Mouse (Mus musculus): ENCODE measurements around the gene Adar. TPM values are rescaled to one million over a fixed set of nuclear protein-coding genes. Genes with fewer than 3 reads are reported as not detected.

The Adar gene
- total and polyA plus RNA-seq, 2 experiments from 2014 or later = 22.9 to 77.1 TPM

- ATAC-seq (ENCODE audit: low FRiP score) (no peak), DNase-seq (ENCODE audit: low spot score) (no peak)
Observed at GRCm38 (mm10) chr3:89802876-89803275, 88.1 kb downstream of the Adar start.

More at GRCm38 (mm10) chr3:89802876-89803275, 88.1 kb downstream of the Adar start:
- no peak for TF ChIP-seq CTCF (IDR thresholded peaks at IDR 0.05)
- H3K9me3 ChIP-seq (ENCODE audit: low read length) = no peaks in the 10 kb centered on the region
- H3K36me3 ChIP-seq (ENCODE audit: insufficient read depth, low read length) = no peaks in the 10 kb centered on the region
- no peaks in the 10 kb centered on the region for H3K4me1 ChIP-seq (ENCODE audit: insufficient read depth, low read length)
- no peak overlapping the region for H3K9ac ChIP-seq (replicated peaks; ENCODE audit: low read length, poor library complexity, severe bottlenecking)
- H3K27me3 ChIP-seq (ENCODE audit: insufficient read depth, low read length) = no peaks in the 10 kb centered on the region
- 77% methylated on average over 14 of the region's 15 CpGs for WGBS
- H3K4me3 ChIP-seq (ENCODE audit: low read depth, low read length) = no peak overlapping the region
- no peak overlapping the region for H3K4me2 ChIP-seq (ENCODE audit: low read depth, low read length, poor library complexity, severe bottlenecking)
- no peak overlapping the region for H3K27ac ChIP-seq (ENCODE audit: low read depth, low read length)

Other genes starting within 250 kb of the Adar start
- 21.4 and 23.3 TPM in 2 replicates for gene Kcnn3, start 194.9 kb upstream of the Adar start, total RNA-seq (2014; rRNA removed)
- 5.9 and 7.3 TPM in 2 replicates for gene Kcnn3, start 194.9 kb upstream of the Adar start, polyA plus RNA-seq (2015; fragmentation: Nextera tagmentation; extraction: Ambion mirVana)
- gene Chrnb2, start 49.6 kb downstream of the Adar start, total RNA-seq (2014; rRNA removed) = 47.3 and 53.6 TPM in 2 replicates
- 20.5 and 20.9 TPM in 2 replicates for gene Chrnb2, start 49.6 kb downstream of the Adar start, polyA plus RNA-seq (2015; fragmentation: Nextera tagmentation; extraction: Ambion mirVana)
- 59.1 and 62.2 TPM in 2 replicates for gene Ube2q1, start 58.6 kb downstream of the Adar start, total RNA-seq (2014; rRNA removed)
- 8.9 and 9.4 TPM in 2 replicates for gene Ube2q1, start 58.6 kb downstream of the Adar start, polyA plus RNA-seq (2015; fragmentation: Nextera tagmentation; extraction: Ambion mirVana)
- 1.8 and 2.7 TPM in 2 replicates for gene She, start 116.3 kb downstream of the Adar start, total RNA-seq (2014; rRNA removed)
- gene She, start 116.3 kb downstream of the Adar start, polyA plus RNA-seq (2015; fragmentation: Nextera tagmentation; extraction: Ambion mirVana) = 0.91 and 1.0 TPM in 2 replicates
- 0.99 and 2.0 TPM in 2 replicates for gene Il6ra, start 198.2 kb downstream of the Adar start, total RNA-seq (2014; rRNA removed)
- 1.1 and 1.8 TPM in 2 replicates for gene Il6ra, start 198.2 kb downstream of the Adar start, polyA plus RNA-seq (2015; fragmentation: Nextera tagmentation; extraction: Ambion mirVana)
- 68.9 and 95.4 TPM in 2 replicates for gene Atp8b2, start 248.5 kb downstream of the Adar start, total RNA-seq (2014; rRNA removed)
- 7.9 and 9.0 TPM in 2 replicates for gene Atp8b2, start 248.5 kb downstream of the Adar start, polyA plus RNA-seq (2015; fragmentation: Nextera tagmentation; extraction: Ambion mirVana)

Data from midbrain, postnatal 0 days (tissue).